Mouse (Mus musculus): ENCODE results near the gene Etv5. TPM values are rescaled to one million over a fixed set of nuclear protein-coding genes. Genes with fewer than 3 reads are reported as not detected.

Gene Etv5
- polyA plus RNA-seq, 1 experiment = 151 TPM

DNA sequence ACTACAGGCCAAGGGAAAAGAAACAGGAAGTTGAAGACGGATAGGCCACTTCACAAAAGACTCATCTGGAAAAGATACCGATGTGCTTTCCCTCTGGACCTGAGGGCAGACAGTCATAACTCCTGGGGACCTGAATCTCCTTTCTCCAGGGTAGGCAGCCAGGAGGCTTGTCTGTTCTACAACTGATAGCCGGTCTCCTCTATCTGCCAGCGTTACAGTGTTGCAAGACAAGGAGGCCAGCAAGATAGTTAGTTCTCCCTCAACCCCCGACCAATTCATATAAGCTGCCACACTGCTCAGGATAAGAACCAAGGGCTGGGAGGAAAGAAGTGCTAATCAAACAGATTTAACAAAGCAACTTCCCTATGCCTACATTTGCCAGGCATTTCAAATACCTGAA is 29.5 kb downstream of the Etv5 start:
- no peak for TF ChIP-seq GATA1 (IDR thresholded peaks at IDR 0.05; ENCODE audit: low read length)

DNA sequence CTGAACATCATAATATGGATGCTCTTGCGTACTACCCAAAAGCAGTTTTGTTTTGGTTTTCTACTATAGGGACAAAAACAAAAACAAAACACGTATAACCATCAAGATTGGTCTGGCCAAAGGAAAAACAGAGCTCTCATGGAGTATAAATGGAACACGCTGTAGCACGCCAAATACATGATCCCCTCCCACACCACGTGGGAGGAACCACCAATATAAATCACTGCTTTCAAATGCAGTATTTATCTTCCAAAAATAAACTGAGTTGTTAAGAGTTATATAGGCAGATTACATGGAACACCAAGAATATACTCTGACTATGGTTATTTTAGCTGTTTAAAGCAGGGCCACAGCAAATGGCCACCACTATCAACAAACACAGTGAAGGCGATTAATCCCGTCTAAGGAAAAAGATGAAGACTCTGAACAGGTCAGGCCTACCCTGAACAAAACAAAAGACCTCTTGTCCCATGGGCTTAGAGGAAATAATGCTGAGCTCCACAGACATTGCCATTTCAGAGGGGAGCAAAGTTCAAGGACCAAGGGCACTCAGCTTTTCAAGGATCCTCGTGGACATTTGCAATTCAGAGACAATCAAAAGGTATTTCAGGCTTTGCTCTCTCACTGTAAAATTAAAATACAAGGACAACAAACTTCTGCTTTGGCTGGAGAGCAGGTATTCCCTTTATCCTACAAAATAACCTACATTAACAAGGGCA is 30.7 kb downstream of the Etv5 start:
- no peak for TF ChIP-seq GATA1 (IDR thresholded peaks at IDR 0.05; ENCODE audit: low read length)

DNA sequence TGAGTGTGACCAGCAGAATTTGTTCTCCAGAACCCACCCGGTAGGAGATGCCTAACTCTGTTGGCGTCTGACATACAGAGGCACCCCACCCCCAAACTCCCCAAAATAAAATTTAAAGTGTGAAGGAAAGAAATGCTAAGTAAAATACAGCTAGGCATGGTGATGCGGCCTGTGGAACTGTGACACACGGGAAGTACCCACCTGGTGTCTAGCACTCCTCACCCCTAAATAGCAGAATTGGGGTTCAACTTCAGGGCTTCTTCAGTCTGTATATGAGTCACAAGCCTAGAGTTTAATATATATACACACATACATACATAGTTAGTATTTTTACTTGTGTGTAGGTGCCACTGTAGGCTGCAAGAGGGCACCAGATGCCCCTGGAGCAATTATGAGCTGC is 32.8 kb downstream of the Etv5 start:
- no peak for TF ChIP-seq GATA1 (IDR thresholded peaks at IDR 0.05; ENCODE audit: low read length)

DNA sequence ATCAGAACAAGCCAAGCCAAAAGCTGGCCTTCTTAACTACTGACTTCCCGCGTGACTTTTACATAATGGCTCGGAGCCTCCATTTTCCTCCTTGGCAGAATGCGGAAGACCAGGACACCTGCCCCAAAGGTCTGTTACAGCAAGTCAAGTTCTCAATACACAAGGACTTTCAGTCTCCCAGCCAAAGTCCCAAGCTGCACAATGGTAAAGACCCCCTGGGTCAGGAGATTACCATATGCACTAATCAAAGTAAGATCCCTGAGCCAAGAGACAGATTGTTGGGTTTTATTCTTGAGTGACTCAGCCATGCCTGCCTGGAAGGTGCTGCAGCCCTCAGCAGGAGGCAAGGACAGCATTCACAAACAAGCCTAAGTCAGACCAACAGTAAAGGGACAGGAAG is 33.5 kb downstream of the Etv5 start:
- no peak for TF ChIP-seq GATA1 (IDR thresholded peaks at IDR 0.05; ENCODE audit: low read length)

DNA sequence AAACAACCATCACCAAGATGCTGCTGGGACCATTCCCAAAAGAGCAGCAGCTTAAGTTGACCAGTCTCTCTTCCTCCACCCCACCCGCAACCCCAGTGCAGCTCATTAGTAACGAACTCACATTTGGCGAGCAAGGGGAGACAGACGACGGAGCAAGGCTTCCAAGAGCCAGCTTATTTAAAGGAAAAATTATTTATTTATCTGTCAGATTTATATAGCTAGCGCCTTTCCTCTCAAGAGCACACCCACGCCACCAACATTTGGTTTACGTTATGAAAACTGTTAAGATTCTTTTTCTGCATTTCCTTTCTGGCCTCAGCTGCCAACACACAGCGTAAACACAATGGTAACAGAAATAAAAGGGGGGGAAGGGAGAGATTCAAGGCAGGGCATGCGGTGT is 34.0 kb downstream of the Etv5 start:
- no peak for TF ChIP-seq GATA1 (IDR thresholded peaks at IDR 0.05; ENCODE audit: low read length)

DNA sequence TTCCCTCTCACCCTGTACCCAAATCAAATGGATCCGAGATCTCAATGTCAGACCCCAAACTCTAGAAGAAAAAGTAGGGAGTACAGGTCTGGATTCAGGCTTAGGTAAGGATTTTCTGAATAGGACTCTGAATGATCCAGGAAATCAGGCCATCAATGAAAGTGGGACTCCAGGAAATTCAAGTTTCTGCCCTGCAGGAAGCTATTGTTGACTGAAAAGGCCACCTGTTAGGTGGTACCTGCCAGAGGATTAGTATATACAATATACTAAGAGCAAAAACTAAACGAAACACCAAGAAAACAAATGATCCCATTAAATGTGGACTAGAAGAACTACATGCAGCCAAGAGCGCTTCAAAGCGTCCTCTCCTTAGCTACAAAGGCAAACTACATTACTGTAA is 35.8 kb downstream of the Etv5 start:
- no peak for TF ChIP-seq GATA1 (IDR thresholded peaks at IDR 0.05; ENCODE audit: low read length)

DNA sequence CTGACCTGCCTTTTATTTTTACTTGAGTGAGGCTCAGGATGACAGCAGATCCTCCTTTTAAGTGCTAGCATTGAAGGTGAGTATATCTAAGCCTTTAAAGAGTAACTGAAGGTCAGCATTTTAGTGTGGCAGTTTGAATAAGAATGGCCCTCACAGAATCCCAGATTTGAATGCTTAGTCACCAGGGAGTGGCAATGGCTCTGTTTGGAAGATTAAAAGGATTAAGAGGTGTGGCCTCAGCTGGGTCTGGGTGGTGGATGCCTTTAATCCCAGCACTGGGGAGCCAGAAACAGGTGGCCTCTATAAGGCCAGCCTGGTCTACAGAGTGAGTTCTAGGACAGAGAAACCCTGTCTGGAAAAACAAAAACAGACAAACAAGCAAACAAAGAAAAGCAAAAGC is 36.9 kb downstream of the Etv5 start:
- TF ChIP-seq GATA1 (IDR thresholded peaks at IDR 0.05; ENCODE audit: low read length) = no peak

DNA sequence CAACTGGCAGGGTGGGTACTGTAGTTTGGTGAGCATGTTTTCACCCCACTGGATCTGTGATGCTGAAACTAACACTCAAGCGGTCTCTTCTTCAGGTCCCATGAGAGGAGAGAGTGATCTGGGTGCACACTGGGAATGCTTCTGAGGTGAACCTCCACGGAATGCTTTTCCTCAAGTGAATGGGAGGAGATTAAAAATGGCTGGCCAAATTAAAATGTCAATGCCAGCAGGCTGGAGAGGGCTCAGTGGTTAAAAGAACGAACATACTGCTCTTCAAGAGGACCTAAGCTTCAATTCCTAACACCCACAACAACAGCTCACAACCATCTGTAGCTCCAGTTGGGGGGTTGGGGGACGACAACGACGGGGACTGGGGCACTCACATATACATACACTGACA is 39.3 kb downstream of the Etv5 start:
- no peak for TF ChIP-seq GATA1 (IDR thresholded peaks at IDR 0.05; ENCODE audit: low read length)

DNA sequence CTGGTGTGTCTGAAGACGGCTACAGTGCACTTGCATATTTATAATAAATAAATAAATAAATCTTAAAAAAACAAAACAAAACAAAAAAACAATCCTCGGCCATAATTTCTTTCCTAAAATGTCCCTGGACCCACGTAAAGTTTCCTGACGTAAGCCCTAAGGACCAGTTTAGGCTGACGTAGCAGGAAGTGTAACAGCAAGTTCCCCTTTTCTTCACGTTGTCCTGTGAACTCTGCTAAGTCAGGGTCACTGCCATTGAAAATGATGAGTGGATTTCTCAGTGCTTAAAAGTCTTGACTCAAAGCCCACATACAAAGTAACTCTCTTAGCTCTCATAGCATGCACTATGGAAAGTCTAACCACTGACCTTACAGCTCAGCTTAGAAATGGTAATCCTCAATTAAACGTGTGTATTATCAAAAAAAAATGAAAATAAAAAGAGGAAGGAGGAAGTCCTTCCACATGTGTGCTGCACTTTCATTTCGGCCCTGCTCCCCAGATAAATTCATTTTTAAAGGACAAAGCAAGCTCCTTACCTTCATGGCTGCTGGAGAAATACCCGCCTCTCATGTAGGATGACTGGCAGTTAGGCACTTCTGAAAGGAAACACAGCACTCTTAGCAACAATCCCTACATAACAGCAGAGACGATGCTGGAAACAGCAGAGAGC is 40.6 kb downstream of the Etv5 start:
- TF ChIP-seq GATA1 (IDR thresholded peaks at IDR 0.05; ENCODE audit: low read length) = no peak

DNA sequence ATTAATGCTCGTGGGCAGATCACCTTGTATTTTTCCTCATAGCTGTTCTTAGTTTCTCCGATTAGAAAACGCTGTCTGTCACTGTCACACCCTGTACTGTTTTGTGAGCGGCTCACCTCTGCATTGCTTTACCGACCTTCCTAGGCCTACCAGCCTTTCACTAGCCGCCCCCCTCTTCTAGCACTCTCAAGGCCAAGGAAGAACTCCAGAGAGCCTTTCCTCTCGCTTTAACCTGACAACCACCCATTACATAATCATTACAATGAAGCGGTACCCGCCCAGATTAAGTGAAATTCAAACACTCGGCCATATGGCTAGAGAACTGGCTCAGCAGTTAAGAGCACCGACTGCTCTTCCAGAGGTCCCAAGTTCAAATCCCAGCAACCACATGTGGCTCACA is 41.2 kb downstream of the Etv5 start:
- no peak for TF ChIP-seq GATA1 (IDR thresholded peaks at IDR 0.05; ENCODE audit: low read length)

DNA sequence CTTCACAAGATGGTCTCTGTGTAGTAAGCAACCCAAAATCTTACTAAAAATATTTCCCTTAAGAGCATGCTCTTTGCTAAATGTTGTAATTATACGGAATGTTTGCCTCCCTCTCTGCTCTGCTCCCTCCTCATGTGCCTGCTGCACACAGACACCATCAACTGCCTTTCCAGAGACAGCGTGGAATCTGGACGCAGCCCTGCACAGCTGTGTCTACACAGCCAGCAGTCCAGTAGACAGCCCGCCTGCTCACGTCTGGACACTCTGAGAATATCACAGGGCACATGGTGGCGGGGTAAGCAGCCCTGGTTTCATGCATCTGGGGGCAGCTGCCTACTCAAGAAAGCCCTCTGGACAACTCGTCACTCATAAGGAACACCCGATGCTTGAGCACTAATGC is 43.1 kb downstream of the Etv5 start:
- no peak for TF ChIP-seq GATA1 (IDR thresholded peaks at IDR 0.05; ENCODE audit: low read length)

DNA sequence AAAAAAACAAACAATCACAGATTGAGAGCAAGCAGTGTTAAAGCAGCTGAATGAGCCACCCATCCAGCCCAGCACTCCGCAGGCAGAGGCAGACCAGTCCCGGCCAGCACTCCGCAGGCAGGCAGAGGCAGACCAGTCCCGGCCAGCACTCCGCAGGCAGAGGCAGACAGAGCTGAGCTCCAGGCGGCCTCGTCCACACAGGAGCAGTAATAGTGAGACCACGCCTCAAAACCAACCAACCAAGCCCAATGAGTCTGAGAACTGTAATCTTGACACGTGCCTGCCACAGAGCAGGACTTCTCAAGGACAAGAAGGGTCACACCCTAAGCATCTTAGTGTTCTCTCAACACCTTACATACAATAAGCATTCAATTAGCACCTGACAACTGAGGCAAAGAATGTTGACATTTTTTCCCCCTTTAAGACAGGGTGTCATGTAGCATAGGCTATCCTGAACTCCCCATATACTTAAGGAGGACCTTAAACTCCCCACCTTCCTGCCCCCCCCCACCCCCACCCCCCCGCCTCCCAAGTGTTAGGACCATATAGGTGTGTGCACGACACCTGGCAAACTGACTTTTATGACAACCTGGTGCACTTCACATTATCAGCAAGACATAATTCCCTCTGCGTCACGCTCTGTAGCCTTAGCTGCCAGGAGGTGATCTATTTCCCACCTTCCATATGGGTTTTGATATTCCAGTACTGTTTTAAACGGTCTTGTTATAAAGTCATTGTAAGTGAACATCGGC is 44.2 kb downstream of the Etv5 start:
- no peak for TF ChIP-seq GATA1 (IDR thresholded peaks at IDR 0.05; ENCODE audit: low read length)

DNA sequence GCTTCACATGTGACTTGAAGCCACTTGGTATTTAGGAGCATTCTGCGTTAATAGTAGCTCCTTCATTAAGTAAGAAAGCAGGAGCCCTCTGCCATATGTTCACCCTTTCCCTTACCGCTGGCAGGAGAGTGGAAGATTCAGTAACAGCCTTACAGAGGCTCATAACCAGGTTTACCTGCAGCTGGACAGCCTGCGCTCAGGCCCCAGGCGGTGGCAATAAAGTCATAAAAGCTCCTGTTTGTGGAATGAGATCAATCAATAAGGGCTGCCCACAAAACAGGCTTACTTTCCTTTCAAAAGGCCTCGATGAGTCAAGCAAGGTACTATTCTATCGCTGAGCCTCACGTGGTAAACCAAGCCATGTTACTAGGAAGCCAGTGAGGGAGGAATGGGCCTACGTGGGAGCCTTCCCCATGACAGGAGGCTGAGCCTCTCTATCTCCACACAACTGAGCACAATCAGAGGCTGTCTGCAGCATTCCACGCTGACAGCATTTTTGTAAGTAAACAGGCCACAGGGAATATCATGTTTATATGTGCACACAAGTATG is 49.1 kb downstream of the Etv5 start:
- no peak for TF ChIP-seq GATA1 (IDR thresholded peaks at IDR 0.05; ENCODE audit: low read length)

DNA sequence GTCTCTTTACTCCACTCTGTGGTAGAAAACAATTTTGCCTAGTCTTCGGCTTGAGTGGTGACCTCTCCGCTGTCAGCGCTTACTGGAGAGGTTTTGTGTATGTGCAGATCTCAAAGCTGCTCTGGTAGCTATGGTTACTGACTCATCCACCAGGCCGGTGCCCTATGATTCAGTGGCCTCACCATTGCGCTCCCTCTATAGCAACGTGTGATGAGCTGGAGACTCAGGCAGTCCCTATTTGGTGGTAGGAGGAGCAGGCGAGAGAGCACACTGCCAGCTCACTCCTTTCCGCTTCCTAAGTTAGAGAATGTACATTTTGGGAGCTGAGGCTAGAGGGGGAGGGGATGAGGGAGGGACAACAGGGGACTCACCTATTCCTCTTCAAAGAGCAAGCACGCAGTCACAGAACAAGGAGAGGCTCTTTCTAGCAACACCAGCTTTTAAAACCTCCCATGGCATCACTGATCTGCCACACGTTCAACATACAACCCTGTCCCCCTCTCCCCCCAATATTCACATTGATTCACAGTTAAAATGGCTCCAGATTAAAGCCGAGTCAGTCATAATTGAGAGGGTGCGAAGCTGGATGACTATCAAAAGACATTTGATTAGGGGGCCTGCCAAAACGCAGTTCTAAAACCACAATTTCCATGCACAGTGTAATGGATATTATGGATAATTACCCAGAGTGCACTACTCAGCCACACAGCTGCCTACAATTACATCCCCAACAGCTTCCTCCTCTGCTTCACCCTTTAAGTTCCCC is 50.2 kb downstream of the Etv5 start:
- no peak for TF ChIP-seq GATA1 (IDR thresholded peaks at IDR 0.05; ENCODE audit: low read length)

DNA sequence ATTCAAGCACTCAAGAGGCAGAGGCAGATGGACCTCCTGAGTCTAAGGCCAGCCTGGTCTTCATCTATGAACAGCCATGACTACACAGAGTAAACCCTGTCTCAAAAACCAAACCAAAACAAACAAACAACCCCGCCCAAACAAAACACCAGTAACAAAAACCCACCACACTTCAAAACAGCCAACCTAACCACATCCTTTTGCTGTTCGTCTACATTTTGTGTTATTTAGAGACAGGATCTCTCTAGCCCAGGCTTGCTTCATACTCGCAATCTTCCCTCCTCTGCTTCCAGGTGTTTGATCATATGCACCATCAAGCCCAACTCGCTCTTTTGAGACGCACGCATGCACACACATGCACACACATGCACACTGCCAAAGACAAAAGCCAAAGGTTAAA is 51.8 kb downstream of the Etv5 start:
- TF ChIP-seq GATA1 (IDR thresholded peaks at IDR 0.05; ENCODE audit: low read length) = no peak

DNA sequence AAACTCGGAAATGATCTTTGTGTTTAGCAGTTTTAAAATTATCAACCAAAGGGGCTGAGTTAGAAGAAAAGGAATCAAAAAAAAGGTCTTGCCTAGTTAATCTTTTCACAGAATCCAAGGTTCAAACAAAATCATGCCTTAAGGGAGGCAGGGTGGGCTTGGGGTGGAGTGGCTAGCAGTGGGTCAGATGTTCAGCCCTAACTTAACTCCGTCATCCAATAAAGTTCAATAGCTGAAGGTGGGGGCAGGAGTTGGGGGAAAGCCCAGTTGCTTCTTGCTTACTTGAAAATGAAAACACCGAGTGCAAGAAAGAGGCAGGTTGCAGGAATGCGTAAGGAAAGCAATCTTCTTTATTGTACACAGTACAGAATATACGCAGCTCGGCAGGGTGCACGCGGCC is 58.5 kb downstream of the Etv5 start:
- TF ChIP-seq GATA1 (IDR thresholded peaks at IDR 0.05; ENCODE audit: low read length) = no peak
